Mouse (Mus musculus) spleen, postnatal 4 days (tissue): ENCODE results near the gene Fgfr2.

ENCODE experiments used
- DNase-seq, 2 experiments: peaks; one replicate each; pipeline ENCODE4 v3.0.0; 2022; ENCODE audit warnings: low spot score in 2 of 2

Gene Fgfr2

DNA sequence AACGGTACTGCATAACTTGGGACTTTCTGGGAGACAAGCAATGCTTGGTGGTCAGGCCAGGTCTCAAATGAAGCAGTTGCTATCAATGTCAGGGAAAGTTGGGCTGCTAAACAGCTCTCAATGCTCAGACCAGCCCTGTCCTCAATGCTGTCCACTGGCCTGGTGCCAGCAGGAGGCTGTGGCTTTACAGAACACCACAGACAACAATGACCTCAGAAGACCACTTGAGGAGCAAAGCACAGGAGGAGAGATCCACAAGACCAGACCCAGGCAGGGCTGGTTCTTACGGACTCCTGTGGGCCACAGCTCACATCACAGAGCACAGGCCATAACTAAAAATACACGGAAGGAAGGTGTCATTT, 368.8 kb downstream of the Fgfr2 start:
- peak in 1 of 2 experiments; percentile 62 for DNase-seq

DNA sequence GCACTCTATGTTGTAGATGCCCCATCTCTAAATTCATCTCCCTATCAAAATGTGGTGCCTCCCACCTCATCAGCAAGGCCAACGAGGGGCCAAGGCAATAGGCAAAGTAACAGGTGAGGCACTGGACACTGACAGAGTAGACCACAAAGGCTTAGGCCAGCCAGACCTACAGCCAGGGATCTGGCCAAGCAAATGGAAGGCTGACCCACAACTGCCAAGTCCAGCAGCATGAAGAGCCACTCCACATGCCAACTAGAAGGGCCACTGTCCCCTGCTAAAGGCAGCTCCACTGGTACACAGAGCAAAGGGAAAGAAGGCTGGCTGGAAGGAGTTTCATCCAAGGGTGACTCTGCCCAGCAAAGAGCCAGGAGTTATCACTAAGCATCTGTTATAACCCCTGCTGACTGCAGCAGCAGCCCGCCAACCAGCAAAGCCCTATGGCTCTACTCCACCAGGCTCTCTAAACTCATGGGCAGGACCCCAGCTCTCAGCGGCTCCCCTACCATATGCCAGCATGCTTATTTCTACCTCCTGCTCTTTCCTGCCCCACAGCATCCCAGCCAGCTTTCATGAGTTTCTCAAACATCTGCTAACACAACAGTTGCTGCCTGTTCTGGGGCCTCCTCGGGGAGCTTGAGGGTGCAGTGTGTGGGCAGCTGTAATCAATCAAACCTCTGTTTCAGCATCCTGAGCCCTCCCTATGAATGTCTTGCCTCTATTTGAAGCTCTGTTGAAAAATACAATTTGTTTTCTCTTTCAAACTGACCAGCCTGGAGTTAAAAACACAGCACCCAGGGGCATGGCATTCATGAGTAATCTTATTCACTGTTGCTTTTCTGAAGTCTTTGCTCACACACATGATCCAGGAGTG, 369.4 kb downstream of the Fgfr2 start:
- no peak for DNase-seq

DNA sequence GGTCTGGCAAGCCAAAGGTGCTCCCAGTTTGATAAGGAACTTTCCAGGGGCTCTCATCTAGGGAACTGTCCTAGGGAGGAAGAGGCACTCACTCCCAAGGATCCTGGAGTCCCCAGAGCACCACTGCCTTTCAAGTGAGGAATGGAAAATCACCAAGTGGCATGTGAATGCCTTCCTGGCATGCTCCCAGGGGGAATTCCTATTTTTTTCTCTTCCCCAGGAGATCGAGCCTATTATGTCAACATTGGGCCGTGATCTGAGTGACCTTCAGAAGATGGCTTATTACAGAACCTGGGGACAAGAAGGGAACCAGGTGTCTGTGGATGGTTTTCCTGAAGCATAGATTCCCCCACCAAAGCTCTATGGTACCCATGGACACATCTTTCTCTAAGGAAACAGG, 371.4 kb downstream of the Fgfr2 start:
- DNase-seq = no peak

DNA sequence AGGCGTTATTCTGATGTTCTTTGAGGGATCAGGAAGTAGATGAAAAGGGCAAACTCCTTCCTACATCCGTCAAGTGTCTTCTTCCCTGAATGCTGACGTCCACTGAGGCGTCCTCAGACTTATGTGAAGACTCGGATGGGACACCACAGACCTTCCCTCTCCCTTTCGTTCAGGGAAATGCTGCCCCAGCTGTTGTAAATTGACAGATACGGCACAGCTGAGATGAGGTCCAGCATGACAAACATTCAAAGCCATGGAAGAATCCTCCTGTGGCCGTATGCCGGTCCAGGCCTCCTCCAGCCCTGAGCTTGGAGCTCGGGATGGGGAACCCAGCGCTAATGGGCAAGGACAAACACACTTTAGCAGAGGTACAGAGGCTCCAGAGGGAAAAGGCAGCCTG, 373.6 kb downstream of the Fgfr2 start:
- DNase-seq = no peak

DNA sequence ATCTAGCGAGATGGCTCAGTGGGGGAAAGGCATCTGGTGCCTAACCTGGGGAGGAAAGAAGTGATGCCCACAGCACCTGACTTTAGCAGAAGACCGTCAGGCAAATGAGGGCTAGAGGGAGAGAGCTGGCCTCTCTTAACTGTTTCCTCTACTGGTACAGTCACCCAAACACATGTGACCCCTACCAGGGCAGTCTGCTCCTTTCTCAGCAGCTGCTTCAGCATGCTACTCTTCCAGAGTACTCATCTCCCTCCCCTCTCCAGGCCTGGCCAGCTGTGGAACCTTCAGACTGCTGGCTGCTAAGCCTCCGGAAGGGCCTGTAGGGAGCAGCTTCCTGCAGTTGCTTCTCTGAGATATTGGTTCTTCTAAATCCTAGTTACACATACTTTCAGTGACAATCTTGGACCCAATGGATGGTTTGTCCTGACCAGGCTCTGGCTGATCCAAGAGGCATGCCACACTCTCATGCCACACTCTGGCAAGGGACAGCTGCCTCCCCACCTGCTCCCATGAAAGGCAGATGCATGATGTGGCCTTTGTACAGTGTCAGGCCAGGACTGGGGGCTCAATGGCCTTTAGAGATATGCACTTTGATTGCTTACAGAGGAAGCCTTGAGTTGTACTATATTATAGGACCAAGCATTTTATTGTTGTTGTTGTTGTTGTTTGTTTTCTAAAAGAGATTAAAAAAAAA, 374.9 kb downstream of the Fgfr2 start:
- no peak for DNase-seq

DNA sequence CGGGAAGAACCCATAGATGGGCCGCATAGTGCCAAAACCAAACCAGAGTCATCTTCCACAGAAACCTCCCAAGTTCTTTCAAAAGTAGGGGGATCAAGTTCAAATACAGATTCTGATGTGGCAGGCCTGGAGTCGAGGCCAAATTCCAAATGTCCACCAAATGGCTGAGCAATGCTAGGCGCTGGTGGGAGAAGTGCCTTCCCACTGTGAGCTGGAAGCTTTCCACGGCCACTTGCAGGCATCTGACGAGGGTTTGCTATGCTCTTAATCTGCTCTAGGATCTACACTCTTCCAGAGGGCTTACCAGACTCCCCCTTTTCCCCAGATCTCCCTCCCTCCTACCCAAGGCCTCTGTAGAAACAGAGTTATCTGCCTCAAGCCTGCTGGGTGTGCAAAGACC, 376.1 kb downstream of the Fgfr2 start:
- no peak for DNase-seq

DNA sequence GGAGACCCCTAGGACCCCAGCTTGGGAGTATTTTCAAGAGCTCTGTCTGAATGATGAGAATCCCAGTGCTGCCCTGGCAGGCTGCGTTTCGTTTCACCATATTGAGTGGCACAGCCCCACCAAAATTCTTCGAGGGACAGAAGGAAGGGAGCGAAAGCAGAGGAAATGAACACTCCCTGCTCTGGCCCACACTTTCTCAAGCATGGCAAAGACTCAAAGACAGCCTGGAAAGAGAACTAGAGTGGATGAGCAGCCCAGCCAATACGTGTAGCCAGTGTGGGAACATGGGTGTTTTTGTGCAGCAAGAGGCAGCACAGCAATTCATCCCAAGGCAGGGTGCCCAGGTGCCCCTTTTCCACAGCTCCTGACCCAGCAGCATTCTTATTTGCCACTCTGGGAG, 380.2 kb downstream of the Fgfr2 start:
- DNase-seq = no peak

DNA sequence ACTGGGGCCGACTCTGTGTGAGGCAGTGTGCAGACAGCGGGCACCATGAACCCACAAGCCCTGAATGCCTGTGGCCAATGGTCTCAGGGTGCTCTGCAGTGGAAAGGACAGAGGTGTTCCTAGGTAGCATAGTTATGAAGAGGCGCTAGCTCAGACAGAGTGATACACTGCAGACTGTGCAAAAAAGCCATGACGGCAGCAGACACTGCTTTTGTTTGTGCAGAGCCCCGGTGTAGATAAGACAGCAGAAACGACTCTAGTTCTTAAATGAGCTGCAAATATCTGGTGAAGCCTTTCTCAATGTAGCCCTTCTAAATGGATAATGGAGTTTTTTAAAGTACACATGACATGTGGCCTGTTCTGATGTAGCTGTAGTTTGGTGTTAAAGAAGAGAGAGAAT, 383.3 kb downstream of the Fgfr2 start:
- no peak for DNase-seq

DNA sequence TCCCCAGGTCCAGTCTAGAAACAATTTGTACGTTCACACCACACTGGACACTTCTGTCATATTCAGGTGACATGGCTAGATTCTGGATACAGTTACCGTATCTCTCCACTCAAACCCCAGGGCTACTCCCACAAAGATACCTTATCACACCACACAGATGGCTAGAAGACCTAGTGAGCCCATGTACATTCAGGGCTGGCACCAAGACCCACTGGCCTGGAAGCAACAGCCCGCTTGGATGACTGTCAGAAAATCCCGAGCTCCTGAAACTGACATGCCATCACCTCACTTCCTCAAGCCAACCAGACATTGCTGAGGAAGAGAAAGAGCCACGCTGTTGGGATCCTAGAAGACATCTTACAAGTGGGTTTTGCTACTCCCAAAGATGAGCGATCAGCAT, 384.3 kb downstream of the Fgfr2 start:
- peak in 1 of 2 experiments; percentile 69 for DNase-seq

DNA sequence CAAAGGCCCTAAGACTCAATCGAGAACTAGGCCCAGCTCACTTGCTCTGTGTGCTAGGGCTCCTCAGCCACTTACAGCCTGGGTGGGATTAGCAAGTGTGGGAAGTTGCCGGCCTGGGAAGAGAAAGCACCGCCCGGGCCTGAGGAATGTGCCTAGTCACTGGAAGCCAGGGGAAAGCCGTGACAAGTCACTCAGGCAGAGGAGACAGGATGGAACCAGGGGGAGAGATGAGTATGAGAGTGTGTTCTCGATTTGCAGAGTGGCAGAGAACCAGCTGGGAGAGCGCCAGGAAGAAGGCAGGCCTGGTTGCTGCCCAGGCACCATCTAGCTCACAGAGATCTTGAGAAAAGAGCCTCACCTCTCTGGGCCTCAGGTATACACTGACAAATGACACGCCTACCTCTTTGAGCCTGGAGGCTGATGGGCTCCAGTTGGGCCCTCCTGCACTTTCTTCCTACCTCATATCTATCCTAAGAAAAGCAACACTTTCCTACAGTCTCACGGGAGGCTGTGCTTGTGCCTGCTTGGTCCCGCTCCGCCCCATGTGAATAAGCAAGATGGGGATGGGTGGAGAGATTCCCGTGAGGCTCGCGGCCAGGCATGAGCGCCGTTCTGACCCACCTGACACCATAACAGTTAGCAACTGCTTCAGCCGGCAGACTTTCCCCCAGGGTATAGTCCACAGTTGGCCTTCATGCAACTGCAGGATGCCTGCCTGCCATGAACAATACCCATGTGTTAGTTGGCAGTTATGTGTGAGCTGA, 386.9 kb downstream of the Fgfr2 start:
- DNase-seq = no peak

DNA sequence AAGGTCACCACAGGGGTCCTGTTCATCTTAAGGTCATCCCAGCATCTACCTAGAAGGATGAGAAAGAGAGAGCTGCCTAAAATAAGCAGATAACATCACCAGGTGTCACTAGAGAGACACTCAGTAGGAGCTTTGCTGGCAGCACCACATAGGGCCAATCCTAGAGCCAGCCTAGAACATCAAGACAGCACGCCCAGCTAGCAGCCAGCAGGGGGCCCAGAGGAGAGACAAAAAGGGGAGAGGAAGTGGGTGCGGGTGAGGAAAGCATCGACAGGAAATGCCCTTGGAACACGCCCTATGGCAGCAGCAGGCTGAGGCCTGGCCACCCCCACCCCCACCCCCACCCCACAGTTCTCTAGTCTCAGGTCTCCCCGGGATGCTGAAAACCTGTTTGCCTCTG, 388.0 kb downstream of the Fgfr2 start:
- peak; percentile 84 to 91 for DNase-seq

DNA sequence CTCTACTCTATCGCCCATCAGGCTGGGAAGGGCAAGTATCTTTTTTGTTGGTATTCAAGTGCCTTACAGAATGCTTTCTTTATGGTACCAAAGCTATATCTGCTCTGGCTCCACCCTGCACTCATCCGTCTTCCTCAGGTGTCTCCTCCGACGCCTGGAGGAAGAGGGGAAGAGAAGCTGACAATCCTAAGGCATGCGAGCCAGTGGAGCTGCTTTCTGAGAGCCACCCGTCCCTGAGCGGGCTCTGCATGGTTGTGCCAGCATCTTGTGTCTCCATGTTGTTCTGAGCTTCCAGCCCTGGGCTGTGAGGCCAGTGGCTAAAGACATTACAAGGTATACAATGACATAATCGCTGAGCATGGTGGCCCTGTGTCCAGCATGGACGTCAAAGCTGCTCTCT, 388.9 kb downstream of the Fgfr2 start:
- DNase-seq = no peak

DNA sequence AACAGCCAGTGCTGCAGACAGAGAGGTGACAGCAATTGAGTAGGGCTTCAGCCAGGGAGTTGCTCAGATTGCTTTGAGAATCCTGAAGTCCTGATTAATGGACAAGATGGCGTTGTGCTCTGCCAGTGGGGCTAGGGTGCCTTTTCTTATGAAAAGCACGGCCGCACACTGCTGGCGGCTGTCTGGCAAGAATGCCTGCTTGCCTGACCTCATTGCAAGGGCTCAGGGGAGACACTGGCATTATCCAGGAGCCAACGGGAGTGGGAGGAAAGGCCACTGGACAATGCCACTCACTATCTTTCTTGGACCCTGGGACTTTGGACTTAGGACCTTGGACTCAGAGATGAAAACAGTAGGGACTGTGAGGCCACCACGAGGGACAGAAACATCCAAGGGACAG, 389.6 kb downstream of the Fgfr2 start:
- DNase-seq = no peak

DNA sequence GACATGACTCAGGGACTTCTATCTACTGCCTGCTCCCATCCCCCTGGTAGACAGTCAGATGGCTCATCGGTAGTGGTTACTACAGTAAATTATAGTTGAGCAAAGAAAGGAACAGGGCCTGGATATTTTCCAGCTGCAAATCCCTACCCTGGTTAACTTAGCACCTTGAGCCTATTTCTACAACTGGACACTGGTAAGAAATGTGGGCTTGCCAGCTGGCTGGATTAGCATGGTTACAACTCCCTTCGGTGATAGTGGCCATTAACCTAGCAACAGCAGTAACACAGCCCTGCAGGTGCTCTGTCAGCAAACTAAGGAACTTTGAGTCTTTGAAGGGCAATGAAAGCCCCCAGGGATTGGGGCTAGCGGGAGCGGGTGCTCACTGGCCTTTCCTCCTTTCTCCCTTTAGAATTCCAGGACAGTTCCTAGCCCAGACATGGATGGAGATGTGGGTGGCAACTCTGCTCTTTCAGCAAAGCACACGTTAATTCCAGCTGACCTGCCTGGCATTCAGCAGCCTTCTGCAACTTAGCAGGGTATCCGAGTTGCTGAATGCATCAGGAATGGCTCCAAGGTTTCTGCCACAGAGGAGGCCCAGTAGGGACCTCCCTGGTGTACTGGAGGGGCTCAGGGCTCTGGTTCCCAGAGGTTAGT, 390.9 kb downstream of the Fgfr2 start:
- no peak for DNase-seq

DNA sequence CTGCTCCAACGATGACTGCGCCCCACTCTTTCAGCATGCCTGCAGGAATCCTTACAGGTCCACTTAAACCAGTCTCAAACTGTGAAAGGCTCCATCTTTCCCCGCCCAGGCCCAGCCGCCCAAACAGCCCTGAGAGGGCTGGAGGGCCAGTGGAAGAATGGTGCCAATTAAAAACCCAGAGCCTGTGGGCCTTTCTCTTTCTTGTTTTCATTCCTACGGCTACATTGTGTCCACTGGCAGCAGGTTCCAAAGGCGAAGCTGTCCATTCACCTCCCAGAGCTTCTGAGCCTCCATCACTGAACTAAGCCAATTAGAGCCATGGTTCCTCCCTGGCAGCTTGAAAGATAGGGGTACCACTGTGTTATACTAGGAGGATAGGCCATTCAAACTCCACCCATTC, 391.6 kb downstream of the Fgfr2 start:
- no peak for DNase-seq

DNA sequence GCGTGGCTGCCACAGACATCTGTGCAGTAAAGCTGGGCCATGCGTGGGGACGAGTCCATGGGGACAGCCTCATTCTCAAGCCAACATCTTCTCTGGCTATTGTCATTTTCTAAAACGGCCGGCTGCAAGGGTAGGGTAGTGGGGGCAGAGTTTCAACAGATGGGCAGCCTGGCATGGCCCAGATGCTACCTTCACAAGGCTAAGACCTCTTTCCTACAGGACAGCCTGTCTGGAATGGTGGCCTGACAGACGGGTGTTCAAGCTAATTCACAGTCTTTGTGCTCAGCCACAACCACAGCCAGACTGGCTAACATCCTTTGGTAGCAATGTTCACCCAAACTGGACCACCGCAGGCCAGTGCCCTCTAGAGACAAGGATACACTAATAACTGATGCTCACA, 392.6 kb downstream of the Fgfr2 start:
- DNase-seq = no peak

DNA sequence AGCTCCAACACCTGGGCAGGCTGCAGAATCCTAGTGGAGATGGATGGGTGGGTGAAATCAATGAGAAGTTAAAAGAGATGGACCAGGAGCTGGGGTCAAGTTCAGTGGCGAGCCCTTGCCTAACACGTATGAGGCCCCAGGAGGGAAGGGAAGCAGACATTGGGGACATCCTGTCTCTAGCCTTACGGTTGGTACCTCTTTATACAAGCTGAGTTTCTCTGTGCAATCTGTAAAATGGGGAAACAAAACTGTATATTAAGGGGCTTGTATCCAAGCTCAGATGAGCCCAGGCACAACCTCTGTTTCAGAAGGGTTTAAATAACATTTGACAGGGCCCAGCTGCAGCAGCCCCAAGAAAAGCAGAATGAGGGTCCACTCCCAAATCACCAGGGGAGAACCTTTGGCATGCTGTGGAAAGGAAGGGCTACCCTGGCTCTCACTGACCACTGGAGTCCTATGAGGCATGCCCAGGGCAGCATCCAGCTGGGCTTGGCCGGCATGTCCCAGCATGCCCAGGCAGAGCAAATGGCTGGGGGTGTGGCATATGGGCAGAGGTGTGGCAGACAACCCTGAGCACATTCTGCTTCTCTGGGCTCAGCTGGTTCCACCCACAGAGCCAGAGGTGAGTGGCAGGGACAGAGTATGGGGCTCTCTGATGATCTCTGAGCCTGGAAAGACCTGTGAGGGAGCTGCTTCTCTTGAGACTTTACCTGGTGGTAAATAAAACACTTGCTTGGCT, 393.9 kb downstream of the Fgfr2 start:
- DNase-seq = no peak

DNA sequence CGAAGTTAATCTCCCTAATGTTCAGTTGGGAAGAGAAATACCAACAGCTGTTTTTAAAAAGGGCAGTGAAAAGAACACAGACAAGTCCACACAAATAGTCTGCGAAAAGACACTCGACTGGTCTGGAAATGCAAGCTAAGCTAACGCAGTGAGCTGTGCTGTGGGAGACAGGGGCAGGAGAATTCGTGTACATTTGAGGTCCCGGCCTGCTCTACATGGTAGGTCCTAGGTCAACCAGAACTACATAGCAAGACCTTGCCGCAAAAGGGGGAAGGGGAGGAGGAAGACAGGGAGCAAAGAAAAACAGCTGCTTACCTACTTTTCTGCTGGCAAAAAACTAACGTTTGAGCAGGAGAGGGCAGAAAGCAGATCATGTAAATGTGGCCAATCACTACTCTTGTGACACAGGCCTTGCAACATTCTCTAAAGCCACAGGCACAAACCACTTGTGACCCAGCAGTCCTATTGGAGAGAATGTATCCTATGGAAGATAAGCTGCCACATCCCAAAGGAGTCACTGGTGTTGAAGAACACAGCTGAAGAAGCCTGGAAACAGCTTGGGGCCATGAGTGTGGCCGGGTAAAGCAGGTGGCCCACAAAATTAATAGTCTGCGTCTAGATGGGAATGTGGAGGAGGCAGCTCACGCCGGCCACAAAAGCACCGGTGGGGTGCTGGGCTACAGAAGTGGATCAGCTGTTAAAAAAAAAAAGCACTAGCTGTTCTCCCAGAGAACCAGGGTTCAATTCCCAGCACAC, 396.9 kb downstream of the Fgfr2 start:
- DNase-seq = no peak

DNA sequence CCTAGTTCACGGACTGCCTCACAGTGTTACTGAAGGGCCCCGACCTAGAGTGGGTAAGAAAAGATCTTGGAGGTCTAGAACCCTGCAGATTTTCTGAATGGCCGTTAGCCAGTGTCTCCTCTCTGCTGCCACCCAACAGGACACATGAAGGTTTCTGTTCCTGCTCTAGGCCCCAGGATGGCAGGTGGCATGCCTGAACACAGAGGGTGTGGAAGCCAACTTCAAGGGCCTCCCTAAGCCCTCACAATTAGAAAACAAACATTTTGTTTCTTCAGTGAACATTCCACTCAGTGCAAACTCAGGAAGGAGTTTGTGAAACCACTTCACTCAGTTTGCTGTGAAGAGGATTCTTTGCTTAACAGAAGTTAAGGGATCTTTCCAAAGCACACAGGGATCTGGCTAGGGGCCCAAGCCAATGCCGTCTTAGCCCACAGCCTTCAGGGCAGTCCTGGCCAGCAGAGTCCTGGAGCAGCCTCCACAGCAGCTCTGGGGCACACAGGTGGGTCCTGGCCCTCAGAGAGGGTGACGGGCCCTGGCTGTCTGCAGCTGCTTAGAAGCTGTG, 398.6 kb downstream of the Fgfr2 start:
- DNase-seq = no peak

DNA sequence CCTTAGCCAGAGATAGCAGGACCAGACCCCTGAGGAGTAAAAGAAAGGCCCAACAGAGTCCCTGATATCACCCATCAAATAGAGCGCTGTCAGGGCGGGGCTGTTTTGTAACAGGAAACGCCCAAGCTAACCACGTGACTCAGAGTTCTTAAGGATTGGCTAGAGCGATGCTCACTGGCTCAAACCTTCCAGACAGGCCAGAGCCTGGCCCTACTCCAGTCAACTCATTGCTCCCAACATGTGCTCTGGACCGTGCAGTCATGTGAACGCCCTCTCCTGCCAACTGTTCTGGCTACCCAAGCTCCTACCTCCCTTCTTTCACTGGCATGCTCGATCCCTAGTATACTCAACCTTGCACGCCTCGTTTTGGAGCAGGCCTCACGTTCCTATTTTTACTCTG, 399.2 kb downstream of the Fgfr2 start:
- peak in 1 of 2 experiments; percentile 56 for DNase-seq
